Mouse (Mus musculus) limb, embryonic 10.5 days (tissue): ENCODE results near the gene Zfp580. TPM values are rescaled to one million over a fixed set of nuclear protein-coding genes. Genes with fewer than 3 reads are reported as not detected.
A peak's percentile ranks its signal among the peaks of the same experiment; 100 is the strongest.

Experiments used
- DNase-seq: peaks from one replicate; pipeline ENCODE4 v3.0.0-alpha.2; 2017; ENCODE audit warnings: low spot score
- H3K27ac ChIP-seq: fragments of 300-500 bp; sonication (generic); 2 replicates; pipeline ENCODE4 v1.5.1; 2016; ENCODE audit warnings: mild to moderate bottlenecking
- H3K27me3 ChIP-seq: fragments of 300-500 bp; sonication (generic); 2 replicates; pipeline ENCODE4 v1.6.1; 2016; ENCODE audit warnings: low read depth, mild to moderate bottlenecking; ENCODE audit not compliant: poor library complexity, severe bottlenecking
- H3K36me3 ChIP-seq: fragments of 300-500 bp; sonication (generic); 2 replicates; pipeline ENCODE4 v1.6.1; 2016; ENCODE audit warnings: mild to moderate bottlenecking, moderate library complexity
- H3K4me1 ChIP-seq: fragments of 300-500 bp; sonication (generic); 2 replicates; pipeline ENCODE4 v1.6.1; 2016
- H3K4me3 ChIP-seq: fragments of 300-500 bp; sonication (generic); 2 replicates; pipeline ENCODE4 v1.5.1; 2016; ENCODE audit warnings: mild to moderate bottlenecking, moderate library complexity
- H3K9me3 ChIP-seq: fragments of 300-500 bp; sonication (generic); replicated peaks from 2 replicates; pipeline ENCODE4 v1.6.1; 2016; ENCODE audit warnings: mild to moderate bottlenecking
- WGBS: fragments of 180-500 bp; shearing (Covaris S2); methylation state at CpG from one replicate; pipeline ENCODE4 v1.1.7; 2016; 5-methylcytosine and 5-hydroxymethylcytosine counted together
- polyA plus RNA-seq: library from polyadenylated mRNA; unstranded; fragments of >200 nt; fragmentation: Nextera tagmentation; extraction: Ambion mirVana; gene quantifications from 2 replicates; pipeline ENCODE4 v1.2.1, GENCODE M21; 2016

Zfp580 gene
- polyA plus RNA-seq, 1 experiment from 2014 or later: 34.3 TPM

GRCm38 (mm10) chr7:5038109-5038732 is 13.1 kb upstream of the Zfp580 start, which contains the start of gene Zfp784:
Zfp784 (minus strand) TSS chr7:5038446.
- H3K27me3 ChIP-seq: no peaks in the 10 kb centered on the region
- 0 out of 2 replicates have a peak, but pooled peaks cover 7% of the 10 kb centered on the region for H3K9me3 ChIP-seq
- peak within 1 kb of the TSS; percentile 81 for H3K4me3 ChIP-seq
- DNase-seq: peak; percentile 93
- peaks cover 40% of the 10 kb centered on the region for H3K36me3 ChIP-seq
- WGBS: under 1% methylated on average over 48 of the region's 48 CpGs
- H3K4me1 ChIP-seq: peaks cover 4% of the 10 kb centered on the region; the same call in 1 of the 2 replicates
- H3K27ac ChIP-seq: peak within 1 kb of the TSS; percentile 98

GRCm38 (mm10) chr7:5038940-5039339 is 12.4 kb upstream of the Zfp580 start:
- DNase-seq: no peak
- Histone ChIP-seq H3K4me3 (peak overlapping the region; percentile 81), H3K27ac (peak overlapping the region; percentile 98), H3K27me3 (no peaks in the 10 kb centered on the region), H3K36me3 (peaks cover 33% of the 10 kb centered on the region), H3K4me1 (peaks cover 4% of the 10 kb centered on the region; the same call in 1 of the 2 replicates), H3K9me3 (0 out of 2 replicates have a peak, but pooled peaks cover 7% of the 10 kb centered on the region)
- WGBS: 49% methylated on average over 5 of the region's 5 CpGs

DNA sequence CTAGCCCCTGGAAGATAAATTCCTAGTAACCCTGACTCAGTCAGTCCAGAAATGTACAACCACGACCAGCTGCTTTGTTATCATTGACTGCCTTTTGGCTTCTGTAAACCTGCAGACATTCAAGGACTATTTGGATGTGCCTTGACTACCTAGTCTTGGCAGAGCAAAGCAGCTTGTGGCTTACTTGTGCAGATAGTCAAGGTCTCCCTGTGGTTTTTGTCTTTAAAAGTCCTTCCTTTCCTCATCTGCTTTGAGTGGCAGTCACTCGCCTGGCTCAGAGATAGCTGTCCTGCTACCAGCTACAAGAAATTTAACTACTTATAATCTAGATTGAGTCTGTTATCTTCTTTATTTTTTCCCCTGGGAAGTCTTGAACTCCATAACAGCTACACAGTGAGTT is 6.4 kb upstream of the Zfp580 start:
- H3K27ac ChIP-seq: no peak overlapping the region
- H3K4me3 ChIP-seq: no peak overlapping the region
- peaks cover 5% of the 10 kb centered on the region; the same call in 1 of the 2 replicates for H3K36me3 ChIP-seq
- H3K27me3 ChIP-seq: no peaks in the 10 kb centered on the region
- 86% methylated on average over 2 of the region's 2 CpGs for WGBS
- H3K4me1 ChIP-seq: no peaks in the 10 kb centered on the region
- no peak for DNase-seq
- H3K9me3 ChIP-seq: no peaks in the 10 kb centered on the region

DNA sequence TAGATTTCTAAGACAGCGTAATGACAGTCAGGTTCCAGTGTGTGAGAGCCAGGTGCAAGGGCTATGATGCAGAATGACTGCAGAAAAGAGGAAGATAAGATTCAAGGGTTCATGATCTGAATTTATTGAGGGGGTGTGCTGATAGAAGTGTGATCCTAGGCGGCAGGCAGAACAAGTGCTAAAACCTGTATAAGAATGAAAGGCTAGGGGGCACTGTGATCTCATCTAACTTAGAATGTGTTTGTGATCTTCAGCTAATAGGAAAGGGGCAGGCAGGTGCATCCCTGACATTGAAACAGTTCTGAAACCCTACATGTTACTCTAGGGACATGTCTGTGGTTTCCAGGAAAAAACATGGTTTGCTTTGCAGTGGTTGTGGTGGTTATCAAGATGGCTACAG is 5.2 kb upstream of the Zfp580 start:
- DNase-seq: no peak
- Histone ChIP-seq H3K27ac (no peak overlapping the region), H3K36me3 (peaks cover 4% of the 10 kb centered on the region; the same call in 1 of the 2 replicates), H3K9me3 (no peaks in the 10 kb centered on the region), H3K4me3 (no peak overlapping the region), H3K4me1 (peaks cover 7% of the 10 kb centered on the region), H3K27me3 (no peaks in the 10 kb centered on the region)
- WGBS: 76% methylated on average over 2 of the region's 2 CpGs

DNA sequence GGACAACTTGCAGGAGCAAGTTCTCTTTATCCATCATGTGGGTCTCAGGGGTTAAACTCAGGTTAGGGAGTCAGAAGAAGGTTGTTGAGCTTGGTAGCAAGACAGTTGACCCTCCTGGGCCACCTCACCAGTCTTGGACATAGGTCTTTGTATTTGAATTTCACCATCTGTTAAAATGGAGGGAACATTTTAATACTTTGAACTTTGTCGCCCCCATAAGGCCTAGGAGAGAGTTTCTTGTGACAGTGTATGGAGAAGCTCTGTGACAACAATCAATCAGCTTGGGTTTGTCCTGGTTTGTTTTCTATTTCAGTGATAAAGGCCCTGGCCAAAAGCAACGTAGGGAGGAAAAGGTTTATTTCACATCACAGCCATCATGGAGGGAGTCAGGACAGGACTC is 4.0 kb upstream of the Zfp580 start:
- Histone ChIP-seq H3K27me3 (peaks cover 8% of the 10 kb centered on the region), H3K4me1 (peaks cover 16% of the 10 kb centered on the region), H3K4me3 (no peak overlapping the region), H3K27ac (no peak overlapping the region), H3K36me3 (no peaks in the 10 kb centered on the region), H3K9me3 (no peaks in the 10 kb centered on the region)
- DNase-seq: no peak
- 30% methylated on average over 2 of the region's 2 CpGs for WGBS

- 6% methylated on average over 12 of the region's 12 CpGs for WGBS
- Histone ChIP-seq H3K36me3 (no peaks in the 10 kb centered on the region), H3K4me3 (peak overlapping the region; percentile 92), H3K27ac (no peak overlapping the region), H3K27me3 (peaks cover 59% of the 10 kb centered on the region), H3K4me1 (peaks cover 46% of the 10 kb centered on the region), H3K9me3 (no peaks in the 10 kb centered on the region; the same call in 1 of the 2 replicates)
- no peak for DNase-seq
These were observed 1.1 kb downstream of the Zfp580 start for GRCm38 (mm10) chr7:5052438-5052837.

DNA sequence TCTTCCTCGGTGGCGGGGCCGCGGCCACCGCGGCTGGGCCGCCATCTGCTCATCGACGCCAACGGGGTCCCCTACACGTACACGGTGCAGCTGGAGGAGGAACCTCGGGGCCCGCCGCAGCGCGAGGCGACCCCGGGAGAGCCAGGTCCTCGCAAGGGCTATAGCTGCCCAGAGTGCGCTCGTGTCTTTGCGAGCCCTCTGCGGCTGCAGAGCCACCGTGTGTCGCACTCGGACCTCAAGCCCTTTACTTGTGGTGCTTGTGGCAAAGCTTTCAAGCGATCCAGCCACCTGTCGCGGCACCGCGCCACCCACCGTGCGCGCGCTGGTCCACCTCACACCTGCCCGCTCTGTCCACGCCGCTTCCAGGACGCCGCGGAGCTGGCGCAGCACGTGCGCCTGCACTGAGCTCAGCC is 1.6 kb downstream of the Zfp580 start:
- Histone ChIP-seq H3K9me3 (no peaks in the 10 kb centered on the region; the same call in 1 of the 2 replicates), H3K27me3 (peaks cover 64% of the 10 kb centered on the region), H3K36me3 (no peaks in the 10 kb centered on the region), H3K27ac (peak overlapping the region; percentile 26; the same call in 1 of the 2 replicates), H3K4me3 (peak overlapping the region; percentile 92), H3K4me1 (peaks cover 48% of the 10 kb centered on the region)
- DNase-seq: peak; percentile 56
- WGBS: 4% methylated on average over 45 of the region's 45 CpGs

- no peaks in the 10 kb centered on the region for H3K36me3 ChIP-seq
- H3K9me3 ChIP-seq: no peaks in the 10 kb centered on the region; the same call in 1 of the 2 replicates
- H3K4me3 ChIP-seq: peak overlapping the region; percentile 92
- peaks cover 48% of the 10 kb centered on the region for H3K4me1 ChIP-seq
- peaks cover 71% of the 10 kb centered on the region for H3K27me3 ChIP-seq
- DNase-seq: peak; percentile 46
- 0 out of 2 replicates have a peak overlapping the region, but pooled peaks have one; percentile 19 for H3K27ac ChIP-seq
- WGBS: 7% methylated on average over 32 of the region's 32 CpGs
These were observed 2.3 kb downstream of the Zfp580 start for GRCm38 (mm10) chr7:5053456-5054179.

DNA sequence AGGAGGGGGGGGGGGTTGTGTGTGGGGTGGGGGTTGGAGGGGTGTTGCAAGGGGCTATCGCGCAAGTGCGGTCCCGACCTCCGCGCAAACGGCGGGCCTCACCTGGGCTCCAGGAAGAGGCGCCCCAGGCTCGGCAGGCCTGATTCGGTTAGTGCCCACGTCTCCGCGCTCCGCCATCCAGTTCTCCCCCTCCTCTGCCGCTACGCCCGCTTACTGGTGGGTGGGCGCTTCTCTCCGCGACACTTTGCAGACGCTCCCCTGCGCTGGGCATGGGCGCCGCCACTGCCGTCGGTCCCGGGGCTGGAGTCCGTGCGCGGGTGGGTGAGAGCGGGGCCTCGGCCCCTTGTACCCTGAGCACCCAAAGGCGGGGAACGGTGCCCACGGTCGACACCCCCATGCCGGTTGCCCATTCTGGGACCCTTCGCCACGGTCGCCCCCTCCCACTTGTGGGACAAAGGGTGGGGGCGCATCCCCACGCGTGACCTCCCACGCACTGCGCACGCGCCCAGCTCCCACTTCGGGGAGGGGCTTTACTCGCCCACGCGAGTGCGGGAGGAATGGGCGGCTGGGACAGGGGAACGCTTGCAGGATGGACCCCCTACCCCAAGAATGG is 5.4 kb downstream of the Zfp580 start:
- WGBS: 3% methylated on average over 54 of the region's 55 CpGs
- peak overlapping the region; percentile 59 for H3K4me3 ChIP-seq
- H3K9me3 ChIP-seq: no peaks in the 10 kb centered on the region; the same call in 1 of the 2 replicates
- peak; percentile 70 for DNase-seq
- H3K27me3 ChIP-seq: peaks cover 74% of the 10 kb centered on the region
- H3K36me3 ChIP-seq: no peaks in the 10 kb centered on the region
- H3K27ac ChIP-seq: peak overlapping the region; percentile 80
- H3K4me1 ChIP-seq: peaks cover 49% of the 10 kb centered on the region

DNA sequence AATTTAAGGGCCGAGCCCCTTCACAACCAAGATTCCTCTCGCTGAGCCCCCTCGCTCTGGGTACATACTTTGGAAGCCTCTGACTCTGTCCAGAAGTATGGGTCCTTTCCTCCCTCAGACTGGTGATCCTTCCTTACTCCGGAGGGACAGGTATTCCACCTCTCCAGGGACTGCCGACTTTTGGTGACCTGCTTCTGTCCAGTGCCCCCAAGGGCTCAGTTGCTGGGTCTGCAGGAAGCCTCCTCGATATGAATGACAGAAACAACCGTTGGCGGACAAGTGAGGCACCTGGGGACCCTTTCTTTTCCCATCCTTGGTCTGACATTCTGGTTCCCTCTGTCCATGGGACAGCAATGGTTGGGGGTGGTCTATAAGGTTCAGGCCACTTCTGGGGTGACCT is 6.0 kb downstream of the Zfp580 start:
- no peak for DNase-seq
- 33% methylated on average over 8 of the region's 8 CpGs for WGBS
- Histone ChIP-seq H3K27ac (0 out of 2 replicates have a peak overlapping the region, but pooled peaks have one; percentile 80), H3K9me3 (no peaks in the 10 kb centered on the region; the same call in 1 of the 2 replicates), H3K4me3 (peak overlapping the region; percentile 59), H3K4me1 (peaks cover 43% of the 10 kb centered on the region), H3K36me3 (no peaks in the 10 kb centered on the region), H3K27me3 (peaks cover 68% of the 10 kb centered on the region)

DNA sequence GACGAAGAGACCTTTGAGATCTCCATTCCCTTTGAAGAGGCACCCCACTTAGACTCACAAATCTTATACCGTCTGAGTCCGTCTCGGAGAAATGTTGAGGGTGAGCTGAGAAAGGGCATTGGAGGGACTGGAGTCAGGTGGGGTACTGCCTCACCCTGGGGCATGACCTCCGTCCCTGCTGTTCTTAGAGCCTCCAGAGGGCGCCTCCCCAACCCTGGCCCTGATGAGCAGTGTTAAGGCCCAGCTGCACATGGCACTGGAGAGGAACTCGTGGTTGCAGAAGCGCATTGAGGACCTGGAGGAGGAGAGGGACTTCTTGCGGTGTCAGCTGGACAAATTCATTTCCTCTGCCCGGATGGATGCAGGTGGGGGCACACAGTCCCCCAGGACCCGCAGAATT is 6.5 kb downstream of the Zfp580 start:
- Histone ChIP-seq H3K4me1 (peaks cover 39% of the 10 kb centered on the region), H3K36me3 (no peaks in the 10 kb centered on the region), H3K4me3 (peak overlapping the region; percentile 59; the same call in 1 of the 2 replicates), H3K27me3 (peaks cover 64% of the 10 kb centered on the region), H3K27ac (no peak overlapping the region), H3K9me3 (no peaks in the 10 kb centered on the region; the same call in 1 of the 2 replicates)
- 26% methylated on average over 11 of the region's 11 CpGs for WGBS
- DNase-seq: no peak

DNA sequence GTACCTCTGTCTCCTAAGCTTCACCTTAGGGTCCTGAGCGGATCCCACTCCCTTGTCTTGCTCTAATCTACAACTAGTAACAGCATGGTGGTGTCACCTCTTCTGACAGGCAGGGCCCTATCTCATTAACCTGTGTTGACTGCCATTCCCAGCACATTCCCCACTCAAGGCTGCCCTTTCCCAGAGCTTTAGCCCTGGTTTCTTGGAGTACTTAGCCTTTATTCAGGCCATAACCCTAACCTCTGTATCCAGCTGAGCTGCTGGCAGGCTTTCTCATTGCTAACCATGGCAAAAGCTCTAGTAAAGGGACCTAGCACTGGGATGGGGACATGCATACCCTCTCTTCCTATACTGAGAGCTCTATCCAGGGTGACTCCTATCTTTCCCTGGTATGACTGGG is 7.3 kb downstream of the Zfp580 start:
- 0 out of 2 replicates have a peak overlapping the region, but pooled peaks have one; percentile 6 for H3K4me3 ChIP-seq
- peaks cover 33% of the 10 kb centered on the region for H3K4me1 ChIP-seq
- WGBS: 91% methylated on average over 1 of the region's 1 CpGs
- H3K27ac ChIP-seq: no peak overlapping the region
- H3K27me3 ChIP-seq: peaks cover 56% of the 10 kb centered on the region
- no peaks in the 10 kb centered on the region; the same call in 1 of the 2 replicates for H3K9me3 ChIP-seq
- no peak for DNase-seq
- no peaks in the 10 kb centered on the region for H3K36me3 ChIP-seq
